Mouse (Mus musculus) forebrain, embryonic 10.5 days (tissue): Measurements from ENCODE around the gene Ubr7. TPM values are rescaled to one million over a fixed set of nuclear protein-coding genes. Genes with fewer than 3 reads are reported as not detected.

Experiments used
- DNase-seq: peaks from one replicate; pipeline ENCODE4 v3.0.0-alpha.2; 2017; ENCODE audit warnings: low spot score; ENCODE audit errors: extremely low spot score
- H3K27ac ChIP-seq: fragments of 300-500 bp; sonication (generic); 2 replicates; pipeline ENCODE4 v1.5.1; 2016; ENCODE audit warnings: mild to moderate bottlenecking
- H3K27me3 ChIP-seq: fragments of 300-500 bp; sonication (generic); 2 replicates; pipeline ENCODE4 v1.6.1; 2016; ENCODE audit warnings: mild to moderate bottlenecking; ENCODE audit not compliant: poor library complexity, severe bottlenecking
- H3K36me3 ChIP-seq: fragments of 300-500 bp; sonication (generic); replicated peaks from 2 replicates; pipeline ENCODE4 v1.6.1; 2016; ENCODE audit warnings: mild to moderate bottlenecking, moderate library complexity
- H3K4me1 ChIP-seq: fragments of 300-500 bp; sonication (generic); 2 replicates; pipeline ENCODE4 v1.6.1; 2016
- H3K4me3 ChIP-seq: fragments of 300-500 bp; sonication (generic); 2 replicates; pipeline ENCODE4 v1.5.1; 2016; ENCODE audit warnings: mild to moderate bottlenecking, moderate library complexity
- H3K9me3 ChIP-seq: fragments of 300-500 bp; sonication (generic); 2 replicates; pipeline ENCODE4 v1.6.1; 2016; ENCODE audit warnings: mild to moderate bottlenecking, moderate library complexity
- WGBS: fragments of 180-500 bp; shearing (Covaris S2); methylation state at CpG from one replicate; pipeline ENCODE4 v1.1.7; 2016; 5-methylcytosine and 5-hydroxymethylcytosine counted together
- polyA plus RNA-seq: library from polyadenylated mRNA; unstranded; fragments of >200 nt; fragmentation: Nextera tagmentation; extraction: Ambion mirVana; gene quantifications from 2 replicates; pipeline ENCODE4 v1.2.1, GENCODE M21; 2016

Ubr7 gene
- polyA plus RNA-seq, 1 experiment from 2014 or later, result 67.8 TPM

- Histone ChIP-seq H3K4me3 (no peak overlapping the region), H3K9me3 (no peaks in the 10 kb centered on the region), H3K4me1 (peaks cover 24% of the 10 kb centered on the region), H3K36me3 (no peaks in the 10 kb centered on the region), H3K27ac (0 out of 2 replicates have a peak overlapping the region, but pooled peaks have one; percentile 40), H3K27me3 (no peaks in the 10 kb centered on the region)
- no peak for DNase-seq
- 88% methylated on average over 7 of the region's 7 CpGs for WGBS
Observed at GRCm38 (mm10) chr12:102725761-102726175, 32.0 kb upstream of the Ubr7 start.

DNA sequence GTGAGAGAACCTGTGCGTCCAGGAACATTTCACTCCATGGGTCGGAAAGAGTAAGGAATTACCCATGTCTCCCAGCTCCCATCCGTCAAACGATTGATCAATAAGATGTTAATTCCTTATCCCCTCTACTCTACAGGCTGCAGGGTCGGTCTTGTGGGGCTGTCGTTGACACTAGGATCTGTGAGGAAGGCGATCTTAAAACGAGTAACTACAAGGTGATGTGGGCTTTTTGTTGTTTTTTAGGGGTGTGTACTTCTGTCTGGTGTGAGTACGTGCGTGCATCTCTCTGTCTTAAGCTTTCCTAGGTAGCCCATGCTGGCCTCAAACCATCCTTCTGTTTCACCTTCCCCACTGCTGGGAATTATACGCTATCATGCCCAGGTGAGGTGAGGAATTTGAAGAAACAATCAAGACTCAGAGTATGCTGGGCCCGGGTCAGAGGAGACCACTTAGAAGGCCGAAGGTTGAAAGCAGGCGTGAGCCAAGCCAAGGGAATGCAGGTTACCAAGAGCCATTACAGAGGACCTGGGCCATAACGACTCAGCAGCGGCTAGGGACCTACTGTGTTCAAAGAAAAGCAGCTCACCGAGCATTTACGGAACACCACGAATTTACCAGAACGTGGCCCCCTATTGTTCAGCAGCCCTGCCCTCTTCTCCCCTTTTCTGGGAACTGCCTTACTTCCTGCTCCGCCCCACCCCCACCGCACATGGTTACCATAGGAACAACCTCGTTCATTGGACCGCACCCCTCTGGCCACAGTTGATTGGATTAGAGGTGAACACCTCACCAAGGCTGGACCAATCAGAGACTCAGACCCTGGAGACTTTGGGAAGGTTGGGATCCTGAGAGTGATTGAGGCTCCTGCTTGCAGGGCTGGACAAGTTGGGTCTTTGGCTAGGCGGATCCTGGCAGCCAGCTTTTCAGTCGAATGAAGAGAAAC, 27.6 kb upstream of the Ubr7 start:
- WGBS, result 33% methylated on average over 26 of the region's 26 CpGs
- Histone ChIP-seq H3K27me3 (no peaks in the 10 kb centered on the region), H3K27ac (peak overlapping the region; percentile 93), H3K9me3 (no peaks in the 10 kb centered on the region), H3K4me3 (peak overlapping the region; percentile 40), H3K4me1 (peaks cover 28% of the 10 kb centered on the region), H3K36me3 (no peaks in the 10 kb centered on the region)
- DNase-seq, result peak; percentile 92

DNA sequence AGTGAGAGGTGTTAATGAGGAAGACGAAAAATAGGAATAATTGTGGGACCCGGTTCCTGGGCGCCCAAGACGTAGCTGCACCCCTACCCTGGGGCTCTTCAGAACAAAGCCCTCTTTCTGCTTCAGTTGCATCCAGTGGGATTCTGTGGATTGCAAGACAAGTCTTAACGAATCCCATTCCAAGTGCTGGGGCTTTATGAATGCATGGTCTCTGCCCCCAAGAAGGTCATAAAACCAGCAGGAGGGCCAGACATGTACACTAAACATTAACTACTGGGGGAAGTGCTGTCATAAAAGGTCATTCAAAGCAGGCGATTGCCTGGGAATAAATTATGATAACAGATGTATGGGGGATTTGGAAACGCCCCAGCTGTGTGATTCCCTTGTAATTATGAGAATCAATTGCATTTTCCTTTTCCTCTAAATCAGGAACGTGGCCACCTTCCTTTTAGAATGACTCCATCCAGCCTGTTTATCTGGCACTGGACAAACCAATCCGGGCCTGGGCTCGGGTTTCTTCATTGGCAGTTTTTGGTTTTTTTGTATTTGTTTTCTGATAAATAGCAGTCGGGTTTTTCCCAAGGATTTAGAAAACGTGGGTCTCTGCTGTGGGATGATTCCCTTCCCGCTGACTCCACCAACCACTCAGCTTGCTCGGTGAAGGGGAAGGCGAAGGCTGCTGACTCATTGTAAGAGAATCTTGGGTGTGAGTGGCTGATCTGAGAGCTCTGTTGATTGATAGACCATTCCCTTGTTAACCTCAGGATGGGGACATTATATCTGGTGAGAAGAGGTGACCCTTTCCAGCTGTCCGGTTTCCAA, 26.8 kb upstream of the Ubr7 start:
- H3K27ac ChIP-seq, result peak overlapping the region; percentile 93
- H3K4me1 ChIP-seq, result peaks cover 28% of the 10 kb centered on the region
- WGBS, result 39% methylated on average over 16 of the region's 16 CpGs
- H3K9me3 ChIP-seq, result no peaks in the 10 kb centered on the region
- no peaks in the 10 kb centered on the region for H3K27me3 ChIP-seq
- DNase-seq, result peak; percentile 26
- peak overlapping the region; percentile 40 for H3K4me3 ChIP-seq
- H3K36me3 ChIP-seq, result no peaks in the 10 kb centered on the region

GRCm38 (mm10) chr12:102733381-102733780, 24.4 kb upstream of the Ubr7 start:
- no peak overlapping the region for H3K27ac ChIP-seq
- H3K4me3 ChIP-seq, result no peak overlapping the region
- H3K27me3 ChIP-seq, result no peaks in the 10 kb centered on the region
- no peaks in the 10 kb centered on the region for H3K36me3 ChIP-seq
- H3K4me1 ChIP-seq, result peaks cover 28% of the 10 kb centered on the region
- peak; percentile 62 for DNase-seq
- no peaks in the 10 kb centered on the region for H3K9me3 ChIP-seq
- 16% methylated on average over 5 of the region's 5 CpGs for WGBS

GRCm38 (mm10) chr12:102739096-102739495, 18.7 kb upstream of the Ubr7 start:
- WGBS, result 84% methylated on average over 5 of the region's 5 CpGs
- Histone ChIP-seq H3K9me3 (no peaks in the 10 kb centered on the region), H3K4me3 (no peak overlapping the region), H3K4me1 (peaks cover 17% of the 10 kb centered on the region), H3K27me3 (no peaks in the 10 kb centered on the region), H3K36me3 (peaks cover 18% of the 10 kb centered on the region), H3K27ac (no peak overlapping the region)
- DNase-seq, result no peak

- H3K4me3 ChIP-seq, result no peak overlapping the region
- 64% methylated on average over 3 of the region's 3 CpGs for whole genome bisulfite sequencing
- H3K4me1 ChIP-seq, result peaks cover 27% of the 10 kb centered on the region
- DNase-seq, result no peak
- H3K36me3 ChIP-seq, result peaks cover 18% of the 10 kb centered on the region
- no peaks in the 10 kb centered on the region for H3K9me3 ChIP-seq
- H3K27me3 ChIP-seq, result no peaks in the 10 kb centered on the region
- H3K27ac ChIP-seq, result no peak overlapping the region
Observed at GRCm38 (mm10) chr12:102740285-102740684, 17.5 kb upstream of the Ubr7 start.

DNA sequence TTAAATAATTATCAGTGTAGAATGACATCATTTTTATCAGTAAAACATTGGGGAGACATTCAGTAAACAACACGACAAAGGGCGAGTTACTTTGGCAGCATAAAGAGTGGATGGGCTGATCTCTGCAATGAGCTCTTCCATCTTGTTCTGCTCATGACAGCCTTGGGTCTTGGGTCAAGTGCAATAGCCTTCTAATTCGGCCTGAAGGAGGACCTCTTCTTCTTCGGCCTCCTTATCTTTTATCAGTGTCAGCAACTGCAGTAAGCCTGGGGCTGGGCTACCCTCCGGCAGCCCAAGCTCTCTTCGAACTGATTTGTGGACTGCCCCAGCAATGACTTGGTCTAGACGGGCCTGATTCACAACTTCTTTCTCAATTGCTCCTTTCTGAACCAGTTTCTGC, 15.7 kb upstream of the Ubr7 start:
- Histone ChIP-seq H3K27ac (no peak overlapping the region), H3K4me1 (peaks cover 30% of the 10 kb centered on the region), H3K9me3 (no peaks in the 10 kb centered on the region), H3K36me3 (peaks cover 31% of the 10 kb centered on the region), H3K4me3 (peak overlapping the region; percentile 91; the same call in 1 of the 2 replicates), H3K27me3 (no peaks in the 10 kb centered on the region)
- DNase-seq, result no peak
- 91% methylated on average over 7 of the region's 7 CpGs for WGBS

DNA sequence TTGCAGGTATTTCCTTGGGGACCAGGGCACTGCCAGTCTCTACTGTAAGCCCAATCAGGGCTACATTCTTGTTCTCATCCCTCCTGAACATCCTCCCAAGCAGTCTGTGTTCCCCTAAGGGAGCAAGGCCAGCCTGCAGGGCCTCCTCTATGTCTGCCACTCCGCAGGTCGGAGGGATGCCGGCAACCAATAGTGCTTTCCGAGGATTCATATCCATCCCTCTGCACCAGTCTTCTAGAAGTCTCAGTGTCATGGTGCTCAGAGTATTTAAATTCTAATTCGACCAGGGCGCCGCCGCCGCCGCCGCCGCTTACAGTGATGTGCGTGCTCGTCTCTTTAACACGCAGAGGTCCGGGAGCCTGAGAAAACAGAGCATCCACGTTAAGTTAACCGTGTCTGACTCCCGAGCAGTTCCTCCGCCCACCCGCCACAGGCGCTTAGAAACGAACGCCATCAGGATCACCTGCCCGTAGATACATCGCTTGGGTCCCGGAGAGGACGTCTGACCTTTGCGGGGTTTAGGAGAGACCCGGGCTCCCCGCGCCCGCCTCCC, 14.7 kb upstream of the Ubr7 start:
- Histone ChIP-seq H3K9me3 (no peaks in the 10 kb centered on the region), H3K27ac (peak overlapping the region; percentile 95), H3K27me3 (no peaks in the 10 kb centered on the region), H3K4me3 (peak overlapping the region; percentile 91), H3K36me3 (peaks cover 41% of the 10 kb centered on the region), H3K4me1 (peaks cover 30% of the 10 kb centered on the region)
- no peak for DNase-seq
- under 1% methylated on average over 33 of the region's 33 CpGs for WGBS

- no peaks in the 10 kb centered on the region for H3K27me3 ChIP-seq
- peak within 1 kb of the TSS; percentile 91 for H3K4me3 ChIP-seq
- peak within 1 kb of the TSS; percentile 95 for H3K27ac ChIP-seq
- peaks cover 49% of the 10 kb centered on the region for H3K36me3 ChIP-seq
- no peaks in the 10 kb centered on the region for H3K9me3 ChIP-seq
- 2% methylated on average over 63 of the region's 63 CpGs for WGBS
- H3K4me1 ChIP-seq, result peaks cover 30% of the 10 kb centered on the region
- DNase-seq, result peak; percentile 90
Observed at GRCm38 (mm10) chr12:102743589-102744574, 13.9 kb upstream of the Ubr7 start, which contains the start of the genes Moap1 and Tmem251. Gene Moap1, minus strand, starts transcription at chr12:102743661. Gene Tmem251, plus strand, starts transcription at chr12:102743762.

DNA sequence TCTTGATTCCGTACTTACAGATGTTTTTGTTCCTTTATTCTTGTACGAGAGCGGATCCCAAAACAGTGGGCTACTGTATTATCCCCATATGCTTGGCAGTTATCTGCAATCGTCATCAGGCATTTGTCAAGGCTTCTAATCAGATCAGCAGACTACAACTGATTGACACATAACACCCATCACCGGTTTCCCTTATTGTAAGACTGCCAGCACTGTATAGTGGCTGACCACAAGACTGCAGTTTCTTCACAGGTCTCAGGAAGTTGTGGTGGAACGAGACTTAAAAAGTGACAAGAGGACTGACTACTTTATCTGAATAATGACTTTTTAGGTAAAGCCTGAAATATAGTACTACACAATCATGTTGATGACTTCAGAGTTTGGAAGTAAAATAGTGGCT, 12.9 kb upstream of the Ubr7 start:
- Histone ChIP-seq H3K27ac (no peak overlapping the region), H3K4me3 (peak overlapping the region; percentile 91), H3K27me3 (no peaks in the 10 kb centered on the region), H3K36me3 (peaks cover 56% of the 10 kb centered on the region), H3K4me1 (peaks cover 30% of the 10 kb centered on the region), H3K9me3 (no peaks in the 10 kb centered on the region)
- 71% methylated on average over 6 of the region's 6 CpGs for WGBS
- DNase-seq, result no peak

- Histone ChIP-seq H3K36me3 (peaks cover 57% of the 10 kb centered on the region), H3K4me1 (peaks cover 17% of the 10 kb centered on the region), H3K4me3 (no peak overlapping the region), H3K9me3 (no peaks in the 10 kb centered on the region), H3K27ac (no peak overlapping the region), H3K27me3 (no peaks in the 10 kb centered on the region)
- DNase-seq, result no peak
- 89% methylated on average over 3 of the region's 3 CpGs for WGBS
Observed at GRCm38 (mm10) chr12:102748256-102748655, 9.5 kb upstream of the Ubr7 start.
